Mouse (Mus musculus) liver, postnatal 0 days (tissue): ENCODE results near the gene Gzmd.
"Not testable (repeated sequence)": the region's sequence is repeated elsewhere in the genome, so short reads cannot be mapped to it uniquely, and the experiment has no call there.

Source experiments
- CTCF ChIP-seq: sonication (generic); IDR thresholded peaks from 2 replicates; pipeline ENCODE4 v1.5.1; 2016; ENCODE audit warnings: antibody characterized with exemption, low read depth
- EP300 ChIP-seq: IDR thresholded peaks from 2 replicates; pipeline ENCODE4 v1.6.1; 2016; ENCODE audit warnings: antibody characterized with exemption, low read depth, mild to moderate bottlenecking

DNA sequence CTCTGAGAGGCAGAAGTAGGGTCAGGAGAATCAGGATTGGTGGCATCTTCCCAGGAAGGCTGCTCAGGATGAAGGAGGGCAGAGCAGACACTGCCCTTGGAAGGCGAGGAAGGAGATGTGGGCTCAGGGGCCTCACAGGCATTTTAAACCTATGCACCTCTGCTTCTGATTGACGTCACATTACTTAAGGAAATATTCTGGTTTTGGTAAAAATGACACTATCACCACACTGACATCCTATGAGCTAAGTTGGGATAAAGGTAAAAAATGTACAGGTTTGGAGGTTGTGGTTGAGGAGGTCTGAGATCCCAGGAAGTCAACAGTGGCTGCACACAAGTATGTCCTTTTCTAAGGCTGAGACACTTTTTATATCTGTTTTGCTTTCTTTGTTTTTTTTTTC, 27.1 kb upstream of the Gzmd start, which contains the start of gene Gzmg:
- TF ChIP-seq CTCF, EP300: not testable (repeated sequence)
